Mouse (Mus musculus): ENCODE data around the gene Frat1. TPM values are rescaled to one million over a fixed set of nuclear protein-coding genes. Genes with fewer than 3 reads are reported as not detected.

Gene Frat1
- polyA plus RNA-seq (2014; fragmentation: Nextera tagmentation; extraction: Ambion mirVana): 19.1 and 23.4 TPM in 2 replicates

GRCm38 (mm10) chr19:41829381-41830105, at the start of gene Frat1:
Frat1 (plus strand) TSS chr19:41829970.
- peak; percentile 88 for DNase-seq (ENCODE audit: low spot score)
- Histone ChIP-seq H3K27me3 (ENCODE audit: control insufficient read depth, insufficient read depth, low read length) (no peaks in the 10 kb centered on the region), H3K36me3 (replicated peaks; ENCODE audit: control insufficient read depth, insufficient read depth) (no peaks in the 10 kb centered on the region), H3K4me3 (replicated peaks; ENCODE audit: low read length) (peak within 1 kb of the TSS; percentile 81), H3K9ac (peak within 1 kb of the TSS; percentile 85), H3K4me2 (replicated peaks) (peak within 1 kb of the TSS; percentile 88), H3K9me3 (ENCODE audit: control insufficient read depth, low read length) (no peaks in the 10 kb centered on the region), H3K27ac (peak within 1 kb of the TSS; percentile 94), H3K4me1 (replicated peaks; ENCODE audit: control insufficient read depth, insufficient read depth, low read length) (peaks cover 27% of the 10 kb centered on the region)
- WGBS: under 1% methylated on average over 39 of the region's 39 CpGs
- peak; percentile 97 for ATAC-seq (ENCODE audit: low FRiP score)

GRCm38 (mm10) chr19:41786896-41787295, 42.9 kb upstream of the Frat1 start:
- Histone ChIP-seq H3K4me2 (replicated peaks) (no peak overlapping the region), H3K9ac (no peak overlapping the region), H3K27ac (no peak overlapping the region), H3K36me3 (replicated peaks; ENCODE audit: control insufficient read depth, insufficient read depth) (peaks cover 11% of the 10 kb centered on the region; the same call in 1 of the 2 replicates), H3K9me3 (ENCODE audit: control insufficient read depth, low read length) (no peaks in the 10 kb centered on the region), H3K4me1 (replicated peaks; ENCODE audit: control insufficient read depth, insufficient read depth, low read length) (no peaks in the 10 kb centered on the region), H3K4me3 (replicated peaks; ENCODE audit: low read length) (no peak overlapping the region), H3K27me3 (ENCODE audit: control insufficient read depth, insufficient read depth, low read length) (no peaks in the 10 kb centered on the region)
- ATAC-seq (ENCODE audit: low FRiP score): no peak
- DNase-seq (ENCODE audit: low spot score): no peak
- 86% methylated on average over 1 of the region's 1 CpGs for WGBS

GRCm38 (mm10) chr19:41789110-41789961, 40.4 kb upstream of the Frat1 start:
- H3K9me3 ChIP-seq (ENCODE audit: control insufficient read depth, low read length): no peaks in the 10 kb centered on the region
- DNase-seq (ENCODE audit: low spot score): no peak
- H3K9ac ChIP-seq: no peak overlapping the region
- WGBS: 69% methylated on average over 10 of the region's 10 CpGs
- no peak overlapping the region for H3K4me3 ChIP-seq (replicated peaks; ENCODE audit: low read length)
- H3K4me2 ChIP-seq (replicated peaks): no peak overlapping the region
- ATAC-seq (ENCODE audit: low FRiP score): no peak
- H3K36me3 ChIP-seq (replicated peaks; ENCODE audit: control insufficient read depth, insufficient read depth): peaks cover 11% of the 10 kb centered on the region; the same call in 1 of the 2 replicates
- H3K27ac ChIP-seq: no peak overlapping the region
- no peaks in the 10 kb centered on the region for H3K27me3 ChIP-seq (ENCODE audit: control insufficient read depth, insufficient read depth, low read length)
- no peaks in the 10 kb centered on the region for H3K4me1 ChIP-seq (replicated peaks; ENCODE audit: control insufficient read depth, insufficient read depth, low read length)

- Histone ChIP-seq H3K4me3 (replicated peaks; ENCODE audit: low read length) (no peak overlapping the region), H3K9ac (no peak overlapping the region), H3K4me1 (replicated peaks; ENCODE audit: control insufficient read depth, insufficient read depth, low read length) (no peaks in the 10 kb centered on the region), H3K9me3 (ENCODE audit: control insufficient read depth, low read length) (no peaks in the 10 kb centered on the region), H3K36me3 (replicated peaks; ENCODE audit: control insufficient read depth, insufficient read depth) (peaks cover 2% of the 10 kb centered on the region; the same call in 1 of the 2 replicates), H3K4me2 (replicated peaks) (no peak overlapping the region), H3K27me3 (ENCODE audit: control insufficient read depth, insufficient read depth, low read length) (no peaks in the 10 kb centered on the region), H3K27ac (no peak overlapping the region)
- no peak for ATAC-seq (ENCODE audit: low FRiP score)
- DNase-seq (ENCODE audit: low spot score): no peak
- 98% methylated on average over 2 of the region's 2 CpGs for WGBS
Measured at GRCm38 (mm10) chr19:41791384-41791783, 38.4 kb upstream of the Frat1 start.

GRCm38 (mm10) chr19:41792934-41793486, 36.8 kb upstream of the Frat1 start:
- Histone ChIP-seq H3K9me3 (ENCODE audit: control insufficient read depth, low read length) (no peaks in the 10 kb centered on the region), H3K27ac (no peak overlapping the region), H3K4me1 (replicated peaks; ENCODE audit: control insufficient read depth, insufficient read depth, low read length) (no peaks in the 10 kb centered on the region), H3K4me3 (replicated peaks; ENCODE audit: low read length) (no peak overlapping the region), H3K36me3 (replicated peaks; ENCODE audit: control insufficient read depth, insufficient read depth) (no peaks in the 10 kb centered on the region), H3K9ac (no peak overlapping the region), H3K27me3 (ENCODE audit: control insufficient read depth, insufficient read depth, low read length) (no peaks in the 10 kb centered on the region), H3K4me2 (replicated peaks) (no peak overlapping the region)
- no peak for DNase-seq (ENCODE audit: low spot score)
- ATAC-seq (ENCODE audit: low FRiP score): no peak
- WGBS: 81% methylated on average over 1 of the region's 1 CpGs

GRCm38 (mm10) chr19:41794017-41794416, 35.8 kb upstream of the Frat1 start:
- no peak overlapping the region for H3K4me3 ChIP-seq (replicated peaks; ENCODE audit: low read length)
- no peaks in the 10 kb centered on the region for H3K9me3 ChIP-seq (ENCODE audit: control insufficient read depth, low read length)
- no peaks in the 10 kb centered on the region for H3K4me1 ChIP-seq (replicated peaks; ENCODE audit: control insufficient read depth, insufficient read depth, low read length)
- no peaks in the 10 kb centered on the region for H3K36me3 ChIP-seq (replicated peaks; ENCODE audit: control insufficient read depth, insufficient read depth)
- DNase-seq (ENCODE audit: low spot score): no peak
- H3K27me3 ChIP-seq (ENCODE audit: control insufficient read depth, insufficient read depth, low read length): no peaks in the 10 kb centered on the region
- ATAC-seq (ENCODE audit: low FRiP score): no peak
- no peak overlapping the region for H3K4me2 ChIP-seq (replicated peaks)
- H3K27ac ChIP-seq: no peak overlapping the region
- no peak overlapping the region for H3K9ac ChIP-seq

GRCm38 (mm10) chr19:41794901-41795300, 34.9 kb upstream of the Frat1 start:
- H3K4me1 ChIP-seq (replicated peaks; ENCODE audit: control insufficient read depth, insufficient read depth, low read length): no peaks in the 10 kb centered on the region
- no peaks in the 10 kb centered on the region for H3K36me3 ChIP-seq (replicated peaks; ENCODE audit: control insufficient read depth, insufficient read depth)
- no peak overlapping the region for H3K4me3 ChIP-seq (replicated peaks; ENCODE audit: low read length)
- no peaks in the 10 kb centered on the region for H3K27me3 ChIP-seq (ENCODE audit: control insufficient read depth, insufficient read depth, low read length)
- no peak for ATAC-seq (ENCODE audit: low FRiP score)
- H3K27ac ChIP-seq: no peak overlapping the region
- H3K9ac ChIP-seq: no peak overlapping the region
- DNase-seq (ENCODE audit: low spot score): no peak
- no peaks in the 10 kb centered on the region for H3K9me3 ChIP-seq (ENCODE audit: control insufficient read depth, low read length)
- H3K4me2 ChIP-seq (replicated peaks): no peak overlapping the region
- WGBS: 76% methylated on average over 6 of the region's 6 CpGs

- no peaks in the 10 kb centered on the region for H3K27me3 ChIP-seq (ENCODE audit: control insufficient read depth, insufficient read depth, low read length)
- no peak overlapping the region for H3K4me2 ChIP-seq (replicated peaks)
- 85% methylated on average over 3 of the region's 3 CpGs for WGBS
- H3K4me3 ChIP-seq (replicated peaks; ENCODE audit: low read length): no peak overlapping the region
- no peaks in the 10 kb centered on the region for H3K36me3 ChIP-seq (replicated peaks; ENCODE audit: control insufficient read depth, insufficient read depth)
- no peaks in the 10 kb centered on the region for H3K9me3 ChIP-seq (ENCODE audit: control insufficient read depth, low read length)
- H3K9ac ChIP-seq: no peak overlapping the region
- no peak overlapping the region for H3K27ac ChIP-seq
- no peak for ATAC-seq (ENCODE audit: low FRiP score)
- DNase-seq (ENCODE audit: low spot score): no peak
- no peaks in the 10 kb centered on the region; the same call in 1 of the 2 replicates for H3K4me1 ChIP-seq (replicated peaks; ENCODE audit: control insufficient read depth, insufficient read depth, low read length)
Measured at GRCm38 (mm10) chr19:41796148-41796760, 33.5 kb upstream of the Frat1 start.
